Mouse (Mus musculus) cerebellum, adult 2 months (tissue): ENCODE results near the gene Zfp536.

Source experiments
- CTCF ChIP-seq: fragments of 200-500 bp; IDR thresholded peaks from 2 replicates; pipeline ENCODE4 v1.5.1; 2011; ENCODE audit warnings: low read depth, mild to moderate bottlenecking, control low read depth, low read length, moderate library complexity, borderline replicate concordance; ENCODE audit not compliant: insufficient read depth
- POLR2A ChIP-seq: fragments of 200-500 bp; IDR thresholded peaks from 2 replicates; pipeline ENCODE4 v1.6.1; 2011; ENCODE audit warnings: low read length, control low read depth, borderline replicate concordance; ENCODE audit not compliant: insufficient read depth

- TF ChIP-seq POLR2A (no peak), CTCF (no peak)
Measured at GRCm38 (mm10) chr7:37769526-37770399, 3.7 kb downstream of the Zfp536 start.
